Mouse (Mus musculus): ENCODE measurements at regions not wholly inside any gene's neighbourhood (a gene's known extent, or its start where the extent isn't known, plus 50 kb on each side); places are given as distances from the start of the nearest gene placed in this dataset.

- no peak for TF ChIP-seq CTCF (conservative IDR thresholded peaks at IDR 0.05; ENCODE audit: insufficient read depth, insufficient read length, low read depth, low read length)
- no peak for TF ChIP-seq POLR2A (IDR thresholded peaks at IDR 0.05; ENCODE audit: low read depth, low read length)
Measured at GRCm38 (mm10) chr2:72841367-72841766, 138.9 kb downstream of the Sp3 start.
